Mouse (Mus musculus) hindbrain, embryonic 10.5 days (tissue): Measurements from ENCODE around the gene Rabgap1l. TPM values are rescaled to one million over a fixed set of nuclear protein-coding genes. Genes with fewer than 3 reads are reported as not detected.

Experiments
- DNase-seq: peaks from one replicate; pipeline ENCODE4 v3.0.0-alpha.2; 2017; ENCODE audit warnings: low spot score
- H3K27ac ChIP-seq: fragments of 300-500 bp; sonication (generic); 2 replicates; pipeline ENCODE4 v1.5.1; 2016; ENCODE audit warnings: mild to moderate bottlenecking, moderate library complexity
- H3K27me3 ChIP-seq: fragments of 300-500 bp; sonication (generic); 2 replicates; pipeline ENCODE4 v1.6.1; 2016; ENCODE audit warnings: mild to moderate bottlenecking; ENCODE audit not compliant: poor library complexity, insufficient read depth, severe bottlenecking
- H3K36me3 ChIP-seq: fragments of 300-500 bp; sonication (generic); 2 replicates; pipeline ENCODE4 v1.6.1; 2016; ENCODE audit warnings: mild to moderate bottlenecking, moderate library complexity
- H3K4me1 ChIP-seq: fragments of 300-500 bp; sonication (generic); replicated peaks from 2 replicates; pipeline ENCODE4 v1.6.1; 2016; ENCODE audit warnings: mild to moderate bottlenecking
- H3K4me3 ChIP-seq: fragments of 300-500 bp; sonication (generic); 2 replicates; pipeline ENCODE4 v1.5.1; 2016; ENCODE audit warnings: mild to moderate bottlenecking, moderate library complexity
- H3K9me3 ChIP-seq: fragments of 300-500 bp; sonication (generic); 2 replicates; pipeline ENCODE4 v1.6.1; 2016; ENCODE audit warnings: mild to moderate bottlenecking, moderate library complexity
- WGBS: fragments of 180-500 bp; shearing (Covaris S2); methylation state at CpG from one replicate; pipeline ENCODE4 v1.1.7; 2016; 5-methylcytosine and 5-hydroxymethylcytosine counted together
- polyA plus RNA-seq: library from polyadenylated mRNA; unstranded; fragments of >200 nt; fragmentation: Nextera tagmentation; extraction: Ambion mirVana; gene quantifications from 2 replicates; pipeline ENCODE4 v1.2.1, GENCODE M21; 2016

Gene Rabgap1l
- polyA plus RNA-seq, 1 experiment from 2014 or later: 9.8 TPM

- H3K4me3 ChIP-seq: no peak overlapping the region
- no peak overlapping the region for H3K27ac ChIP-seq
- DNase-seq: no peak
- 86% methylated on average over 3 of the region's 3 CpGs for WGBS
- no peaks in the 10 kb centered on the region for H3K36me3 ChIP-seq
- 0 out of 2 replicates have a peak, but pooled peaks cover 2% of the 10 kb centered on the region for H3K4me1 ChIP-seq
- H3K9me3 ChIP-seq: no peaks in the 10 kb centered on the region
- no peaks in the 10 kb centered on the region for H3K27me3 ChIP-seq
Observed at GRCm38 (mm10) chr1:160277940-160278682, 514.9 kb downstream of the Rabgap1l start.

DNA sequence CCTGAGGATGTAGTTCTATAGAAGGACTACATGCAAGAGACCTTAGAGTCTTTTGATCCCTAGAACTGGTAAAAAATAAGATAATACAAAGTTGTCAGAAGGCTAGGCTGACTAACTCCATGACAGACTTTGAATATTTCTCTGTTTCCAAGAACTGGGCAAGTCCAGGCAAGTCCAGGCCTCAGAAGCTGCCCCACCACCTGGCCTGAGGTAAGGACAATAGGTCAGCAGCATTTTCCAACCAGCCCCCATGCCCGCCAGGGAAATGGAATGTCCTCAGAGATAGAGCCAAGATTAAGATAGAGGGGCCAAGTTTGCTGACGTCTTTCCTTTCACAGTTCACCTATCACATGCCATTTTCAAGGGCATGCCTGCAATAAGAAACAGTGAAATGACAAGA lies 517.8 kb downstream of the Rabgap1l start:
- no peaks in the 10 kb centered on the region for H3K27me3 ChIP-seq
- H3K36me3 ChIP-seq: no peaks in the 10 kb centered on the region
- no peak overlapping the region for H3K27ac ChIP-seq
- H3K4me1 ChIP-seq: 0 out of 2 replicates have a peak, but pooled peaks cover 2% of the 10 kb centered on the region
- no peak for DNase-seq
- 77% methylated on average over 2 of the region's 2 CpGs for WGBS
- H3K4me3 ChIP-seq: no peak overlapping the region
- H3K9me3 ChIP-seq: no peaks in the 10 kb centered on the region

GRCm38 (mm10) chr1:160273133-160273743 lies 519.8 kb downstream of the Rabgap1l start:
- no peak for DNase-seq
- Histone ChIP-seq H3K36me3 (no peaks in the 10 kb centered on the region), H3K4me1 (0 out of 2 replicates have a peak, but pooled peaks cover under 1% of the 10 kb centered on the region), H3K27me3 (no peaks in the 10 kb centered on the region), H3K9me3 (no peaks in the 10 kb centered on the region), H3K4me3 (no peak overlapping the region), H3K27ac (no peak overlapping the region)
- WGBS: 88% methylated on average over 7 of the region's 7 CpGs

- H3K4me3 ChIP-seq: no peak overlapping the region
- DNase-seq: no peak
- no peaks in the 10 kb centered on the region for H3K36me3 ChIP-seq
- 64% methylated on average over 1 of the region's 1 CpGs for WGBS
- no peaks in the 10 kb centered on the region for H3K4me1 ChIP-seq
- H3K27me3 ChIP-seq: no peaks in the 10 kb centered on the region
- no peak overlapping the region for H3K27ac ChIP-seq
- H3K9me3 ChIP-seq: no peaks in the 10 kb centered on the region
Observed at GRCm38 (mm10) chr1:160271282-160271967, 521.6 kb downstream of the Rabgap1l start.

- no peaks in the 10 kb centered on the region for H3K4me1 ChIP-seq
- H3K27me3 ChIP-seq: no peaks in the 10 kb centered on the region
- DNase-seq: no peak
- WGBS: 95% methylated on average over 3 of the region's 3 CpGs
- H3K4me3 ChIP-seq: no peak overlapping the region
- H3K27ac ChIP-seq: no peak overlapping the region
- H3K9me3 ChIP-seq: no peaks in the 10 kb centered on the region
- H3K36me3 ChIP-seq: no peaks in the 10 kb centered on the region
Observed at GRCm38 (mm10) chr1:160268322-160268721, 524.7 kb downstream of the Rabgap1l start.

- WGBS: 86% methylated on average over 16 of the region's 16 CpGs
- no peaks in the 10 kb centered on the region for H3K9me3 ChIP-seq
- no peak overlapping the region for H3K27ac ChIP-seq
- H3K4me1 ChIP-seq: peaks cover 7% of the 10 kb centered on the region; the same call in 1 of the 2 replicates
- H3K36me3 ChIP-seq: no peaks in the 10 kb centered on the region
- no peak overlapping the region for H3K4me3 ChIP-seq
- no peaks in the 10 kb centered on the region for H3K27me3 ChIP-seq
- DNase-seq: no peak
Observed at GRCm38 (mm10) chr1:160263630-160264346, 529.2 kb downstream of the Rabgap1l start.

DNA sequence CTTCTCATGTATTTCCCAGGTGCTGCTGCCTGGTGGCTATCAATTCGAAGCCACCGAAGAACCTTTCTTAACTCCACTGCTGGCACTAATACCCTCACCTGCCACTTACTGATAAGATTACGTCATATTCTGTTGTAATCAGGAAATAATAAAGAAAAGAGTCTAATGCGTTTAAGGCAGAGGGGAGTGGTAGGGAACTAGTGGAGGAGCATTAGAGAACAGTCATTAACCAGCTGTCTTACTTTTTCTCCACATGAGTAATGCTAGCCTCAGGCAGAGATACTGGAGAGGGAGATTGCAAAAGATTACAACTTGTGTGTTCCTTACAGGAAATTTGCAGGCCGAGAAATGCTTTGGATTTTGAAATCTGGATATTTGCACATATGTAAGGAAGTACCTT lies 530.0 kb downstream of the Rabgap1l start:
- 92% methylated on average over 5 of the region's 5 CpGs for WGBS
- Histone ChIP-seq H3K4me1 (peaks cover 7% of the 10 kb centered on the region; the same call in 1 of the 2 replicates), H3K9me3 (no peaks in the 10 kb centered on the region), H3K27me3 (no peaks in the 10 kb centered on the region), H3K4me3 (no peak overlapping the region), H3K27ac (no peak overlapping the region), H3K36me3 (no peaks in the 10 kb centered on the region)
- no peak for DNase-seq

DNA sequence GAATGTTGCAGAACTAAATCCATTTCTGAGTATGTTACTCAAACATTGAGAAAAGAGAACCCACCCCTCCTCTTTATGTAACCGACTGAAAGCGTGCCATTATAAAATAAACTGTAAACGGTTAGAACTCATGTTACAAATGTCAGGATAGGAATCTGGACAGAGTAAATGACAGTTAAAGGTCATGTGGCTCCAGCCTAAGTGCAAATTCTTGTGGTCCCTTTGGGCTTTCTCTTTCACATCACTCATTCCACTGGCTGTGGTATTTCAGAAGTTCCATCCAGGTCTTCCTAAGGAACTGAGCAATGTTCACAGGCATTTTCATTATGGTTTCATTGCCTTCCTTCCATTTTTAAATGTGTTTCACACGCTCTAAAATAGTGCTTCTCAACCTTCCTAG lies 530.6 kb downstream of the Rabgap1l start:
- Histone ChIP-seq H3K36me3 (no peaks in the 10 kb centered on the region), H3K9me3 (no peaks in the 10 kb centered on the region), H3K4me3 (no peak overlapping the region), H3K27me3 (no peaks in the 10 kb centered on the region), H3K27ac (no peak overlapping the region), H3K4me1 (peaks cover 7% of the 10 kb centered on the region; the same call in 1 of the 2 replicates)
- WGBS: 73% methylated on average over 4 of the region's 4 CpGs
- DNase-seq: no peak

GRCm38 (mm10) chr1:160261849-160262248 lies 531.2 kb downstream of the Rabgap1l start:
- Histone ChIP-seq H3K4me1 (peaks cover 7% of the 10 kb centered on the region; the same call in 1 of the 2 replicates), H3K9me3 (no peaks in the 10 kb centered on the region), H3K36me3 (no peaks in the 10 kb centered on the region), H3K27ac (no peak overlapping the region), H3K27me3 (no peaks in the 10 kb centered on the region), H3K4me3 (no peak overlapping the region)
- DNase-seq: no peak
- WGBS: 76% methylated on average over 2 of the region's 2 CpGs

GRCm38 (mm10) chr1:160260605-160261004 lies 532.4 kb downstream of the Rabgap1l start:
- no peaks in the 10 kb centered on the region for H3K27me3 ChIP-seq
- H3K9me3 ChIP-seq: no peaks in the 10 kb centered on the region
- peaks cover 7% of the 10 kb centered on the region; the same call in 1 of the 2 replicates for H3K4me1 ChIP-seq
- no peak for DNase-seq
- no peaks in the 10 kb centered on the region for H3K36me3 ChIP-seq
- H3K4me3 ChIP-seq: no peak overlapping the region
- no peak overlapping the region for H3K27ac ChIP-seq
- WGBS: 91% methylated on average over 4 of the region's 4 CpGs

DNA sequence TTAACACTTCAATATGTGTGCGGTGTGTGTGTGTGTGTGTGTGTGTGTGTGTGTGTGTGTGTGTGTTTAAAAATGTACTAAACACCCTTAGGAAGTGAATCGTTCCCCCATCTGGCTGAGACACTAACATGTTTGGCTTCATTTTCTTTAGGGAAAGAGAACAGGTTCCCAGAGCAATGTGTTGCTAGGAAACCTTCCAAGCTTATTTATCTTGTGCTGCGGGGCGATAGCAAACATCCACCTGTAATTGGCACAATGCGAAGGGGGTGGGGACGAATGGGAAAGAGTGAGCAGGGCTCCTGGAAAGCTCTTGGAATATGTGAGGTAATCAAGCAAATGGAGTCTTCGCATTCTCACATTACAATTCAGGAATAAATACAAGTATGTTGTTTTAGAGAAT lies 533.1 kb downstream of the Rabgap1l start:
- Histone ChIP-seq H3K4me1 (peaks cover 7% of the 10 kb centered on the region; the same call in 1 of the 2 replicates), H3K4me3 (no peak overlapping the region), H3K27me3 (no peaks in the 10 kb centered on the region), H3K27ac (no peak overlapping the region), H3K36me3 (no peaks in the 10 kb centered on the region), H3K9me3 (no peaks in the 10 kb centered on the region)
- DNase-seq: no peak
- WGBS: 63% methylated on average over 7 of the region's 7 CpGs

DNA sequence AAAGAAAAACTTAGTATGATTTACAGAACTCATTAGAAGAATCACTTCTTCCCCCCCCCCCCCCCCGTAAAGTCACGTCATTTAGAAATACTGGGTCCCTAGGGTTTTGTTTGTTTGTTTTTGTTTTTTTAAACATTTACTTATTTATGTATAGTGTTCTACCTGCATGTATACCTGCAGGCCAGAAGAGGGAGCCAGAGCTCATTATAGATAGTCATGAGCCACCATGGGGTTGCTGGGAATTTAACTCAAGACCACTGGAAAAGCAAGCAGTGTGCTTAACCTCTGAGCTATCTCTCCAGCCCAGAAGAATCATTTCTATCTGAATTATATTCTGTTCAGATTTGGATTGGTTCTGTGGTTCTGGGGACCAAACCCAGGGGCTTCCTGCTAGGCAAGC lies 539.9 kb downstream of the Rabgap1l start:
- Histone ChIP-seq H3K9me3 (no peaks in the 10 kb centered on the region), H3K36me3 (no peaks in the 10 kb centered on the region), H3K4me3 (no peak overlapping the region), H3K4me1 (0 out of 2 replicates have a peak, but pooled peaks cover 2% of the 10 kb centered on the region), H3K27me3 (no peaks in the 10 kb centered on the region), H3K27ac (no peak overlapping the region)
- no peak for DNase-seq
- WGBS: 71% methylated on average over 2 of the region's 2 CpGs
